Mouse (Mus musculus) stomach, embryonic 16.5 days (tissue): ENCODE results near the gene Aar2. TPM values are rescaled to one million over a fixed set of nuclear protein-coding genes. Genes with fewer than 3 reads are reported as not detected.

Experiments used
- polyA plus RNA-seq: library from polyadenylated mRNA; unstranded; fragments of >200 nt; fragmentation: Nextera tagmentation; extraction: Ambion mirVana; gene quantifications from 2 replicates; pipeline ENCODE4 v1.2.1, GENCODE M21; 2015

The Aar2 gene
- polyA plus RNA-seq, 1 experiment from 2014 or later = 30.5 TPM

Other genes with a start within 250 kb of the Aar2 start
- 2.4 and 3.3 TPM in 2 replicates for gene Cnbd2, start 235.3 kb upstream of the Aar2 start, polyA plus RNA-seq
- gene Scand1, start 234.9 kb upstream of the Aar2 start, polyA plus RNA-seq = 27.2 and 31.3 TPM in 2 replicates
- 3.0 and 3.1 TPM in 2 replicates for gene Epb41l1, start 126.7 kb upstream of the Aar2 start, polyA plus RNA-seq
- gene Dlgap4, start 66.1 kb downstream of the Aar2 start, polyA plus RNA-seq = 55.5 and 56.4 TPM in 2 replicates
- gene Myl9, start 227.8 kb downstream of the Aar2 start, polyA plus RNA-seq = 1,649 and 1,814 TPM in 2 replicates